Mouse (Mus musculus): ENCODE results near the gene Stil.

DNA sequence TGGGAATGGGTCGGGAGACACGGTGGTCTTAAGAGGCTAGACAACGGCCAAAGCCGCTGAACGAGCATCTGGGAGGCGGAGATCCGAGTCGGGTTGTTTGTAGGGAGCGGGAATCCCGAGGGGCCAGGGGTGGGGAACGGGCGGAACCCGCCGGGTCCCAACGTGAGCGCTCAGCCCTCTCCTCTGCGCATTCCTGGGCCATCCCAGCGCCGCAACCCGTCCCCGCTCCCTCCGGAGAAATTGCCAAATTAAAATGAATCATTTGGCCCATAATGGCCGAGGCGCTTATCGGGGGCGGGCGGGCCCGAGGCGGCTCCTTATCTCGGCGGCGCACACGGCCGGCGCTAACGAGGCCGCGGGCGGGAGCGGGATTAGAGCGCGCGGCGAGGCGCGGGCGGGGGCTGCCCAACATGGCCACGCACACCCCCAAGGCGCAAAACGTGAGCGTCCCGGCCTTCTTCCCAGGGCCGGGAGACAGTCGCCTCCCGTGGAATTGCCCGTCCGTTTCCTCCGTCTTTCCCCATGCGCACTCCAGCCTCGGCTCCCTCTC lies 56.5 kb downstream of the Stil start, which contains the start of gene Tal1:
- TF ChIP-seq CTCF (IDR thresholded peaks at IDR 0.05) (no peak), EP300 (IDR thresholded peaks at IDR 0.05) (no peak)
